Mouse (Mus musculus) bone marrow, adult 2 months (tissue): ENCODE data around the gene Wdr11.

ENCODE experiments used
- CTCF ChIP-seq: fragments of 200-500 bp; IDR thresholded peaks from 2 replicates; pipeline ENCODE4 v1.5.1; 2011; ENCODE audit warnings: low read length, control low read depth; ENCODE audit not compliant: control insufficient read depth, insufficient read depth
- POLR2A ChIP-seq: fragments of 200-500 bp; IDR thresholded peaks from 2 replicates; pipeline ENCODE4 v1.6.1; 2011; ENCODE audit warnings: low read depth, mild to moderate bottlenecking, control low read depth, low read length, borderline replicate concordance; ENCODE audit not compliant: control insufficient read depth

DNA sequence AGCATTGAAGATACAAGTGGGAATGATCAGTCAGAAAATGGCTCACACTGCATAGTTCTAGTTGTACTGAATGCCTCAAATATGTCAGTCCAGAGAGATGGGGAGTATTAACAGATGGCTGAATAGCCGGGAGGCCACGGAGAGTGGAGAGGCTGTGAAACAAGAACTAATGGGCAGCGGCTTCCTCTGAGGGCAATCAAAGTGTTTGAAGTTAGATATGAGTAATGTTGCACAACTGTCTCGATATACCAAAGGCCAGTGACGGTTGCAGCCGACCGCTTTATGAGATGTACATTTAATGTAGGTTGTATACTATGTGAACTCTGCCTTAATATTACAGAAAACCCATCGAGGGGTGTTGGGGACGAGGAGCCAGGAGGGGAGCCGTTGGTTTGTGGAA lies 78.6 kb downstream of the Wdr11 start:
- TF ChIP-seq POLR2A (no peak), CTCF (no peak)
